Comparison of ENCODE assay signal across 8 mouse cellular contexts in the genomic region with DNA sequence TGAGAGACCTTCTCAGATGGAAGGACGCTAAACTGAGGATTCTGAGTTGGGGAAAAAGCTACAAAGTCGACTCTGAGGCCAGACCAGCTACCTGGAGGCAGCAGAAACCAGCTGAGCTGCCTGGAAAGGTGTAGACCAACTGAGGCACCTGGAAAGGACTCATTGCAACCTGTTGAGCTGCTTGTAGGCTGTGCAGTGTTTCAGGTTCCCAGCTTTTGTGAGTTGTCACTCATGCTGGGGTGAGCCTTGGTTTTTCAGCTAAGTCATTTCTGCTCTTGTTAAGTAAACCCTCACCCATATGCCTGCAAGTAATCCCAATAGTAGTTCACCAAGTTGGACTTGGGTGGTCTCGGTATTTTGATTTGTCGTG. TPM values are rescaled to one million over a fixed set of nuclear protein-coding genes. Genes with fewer than 3 reads are reported as not detected.
A peak's percentile ranks its signal among the peaks of the same experiment; 100 is the strongest.
DNase-seq lines count a peak whose midpoint lies in the region; ATAC-seq and TF ChIP-seq lines count a peak whose summit lies in the region.

No protein-coding gene starts in this region.

- no peaks in the 10 kb centered on the region for H3K27me3 ChIP-seq in heart, embryonic 11.5 days (ENCODE audit: control insufficient read depth, insufficient read depth, low read length)
- H3K27me3 ChIP-seq in E14TG2a.4 (ENCODE audit: insufficient read depth, low read length) = no peaks in the 10 kb centered on the region

- no peak for TF ChIP-seq CTCF in E14TG2a.4 (conservative IDR thresholded peaks at IDR 0.05; ENCODE audit: low read length)
- TF ChIP-seq CTCF in embryonic fibroblast, embryonic 13.5 days (IDR thresholded peaks at IDR 0.05; ENCODE audit: borderline replicate concordance, insufficient read depth, low read length) = no peak

- H3K4me3 ChIP-seq in heart, embryonic 11.5 days (ENCODE audit: low read depth, low read length) = peak overlapping the region; percentile 96
- H3K4me3 ChIP-seq in E14TG2a.4 (replicated peaks; ENCODE audit: low read length) = peak overlapping the region; percentile 89
- H3K4me3 ChIP-seq in embryonic fibroblast, embryonic 13.5 days (ENCODE audit: insufficient read depth, low read length) = peak overlapping the region; percentile 90

- peaks cover 6% of the 10 kb centered on the region for H3K4me1 ChIP-seq in heart, embryonic 11.5 days (ENCODE audit: control insufficient read depth, insufficient read depth, low read length)
- peaks cover 60% of the 10 kb centered on the region for H3K4me1 ChIP-seq in E14TG2a.4 (replicated peaks; ENCODE audit: low read depth, low read length)
- H3K4me1 ChIP-seq in embryonic fibroblast, embryonic 13.5 days (ENCODE audit: control insufficient read depth, insufficient read depth, low read length) = no peaks in the 10 kb centered on the region

- H3K9ac ChIP-seq in heart, embryonic 11.5 days (ENCODE audit: low read depth, low read length) = peak overlapping the region; percentile 93

- ATAC-seq in heart, embryonic 11.5 days (replicated peaks; ENCODE audit: insufficient number of reproducible peaks, low FRiP score, low TSS enrichment) = 0 out of 2 replicates have a peak, but pooled peaks have one; percentile 10

- no peak for TF ChIP-seq POLR2A in embryonic fibroblast, embryonic 13.5 days (IDR thresholded peaks at IDR 0.05; ENCODE audit: low read depth, low read length)

- no peaks in the 10 kb centered on the region for H3K9me3 ChIP-seq in heart, embryonic 11.5 days (replicated peaks; ENCODE audit: control insufficient read depth, low read length)
- H3K9me3 ChIP-seq in E14TG2a.4 (ENCODE audit: low read length) = no peaks in the 10 kb centered on the region

- no peak overlapping the region for H3K27ac ChIP-seq in heart, embryonic 11.5 days (ENCODE audit: low read depth, low read length)
- H3K27ac ChIP-seq in embryonic fibroblast, embryonic 13.5 days (ENCODE audit: insufficient read depth, low read length) = no peak overlapping the region

- H3K4me2 ChIP-seq in heart, embryonic 11.5 days = peak overlapping the region; percentile 76

- peaks cover 1% of the 10 kb centered on the region; the same call in 1 of the 2 replicates for H3K36me3 ChIP-seq in heart, embryonic 11.5 days (ENCODE audit: control insufficient read depth, insufficient read depth, low read length)
- H3K36me3 ChIP-seq in E14TG2a.4 (ENCODE audit: insufficient read depth, low read length) = peaks cover 20% of the 10 kb centered on the region

- DNase-seq in heart, postnatal 25 days (ENCODE audit: low spot score) = no peak
- DNase-seq in kidney, postnatal 14 days = peak; percentile 15
- peak; percentile 16 for DNase-seq in neural tube, embryonic 10.5 days (ENCODE audit: extremely low spot score, low spot score)
- no peak for DNase-seq in spleen, postnatal 4 days (ENCODE audit: low spot score in 2 of 2)
- no peak for DNase-seq in B cell, adult 2 months

- WGBS in heart, embryonic 11.5 days (ENCODE audit: insufficient replicate concordance) = 21% methylated on average over 4 of the region's 4 CpGs

- intact Hi-C loops in heart, postnatal 25 days (cut with DNase I) = no loop called here

RNA-seq across cellular contexts. Expression of a gene that starts 0.5 kb away (rescaled TPM):
- 12.7 and 21.1 TPM in 2 replicates for polyA plus RNA-seq in heart, embryonic 11.5 days (2014; fragmentation: Nextera tagmentation; extraction: Ambion mirVana)
- total RNA-seq in heart, postnatal 25 days (2021) = 10 to 100 TPM in 1 of 2 experiments, 1 to 10 TPM in 1; 8.8 to 11.4 TPM
- 14.0 and 16.1 TPM in 2 replicates for polyA plus RNA-seq in embryonic fibroblast, embryonic 13.5 days (2011; ENCODE audit: insufficient read length, low read depth, missing spikeins)

Comparison
In these comparisons a context has a peak if more than half of its experiments do, and no peak if none do; other contexts are left out.
1. DNase-seq: peak in kidney, postnatal 14 days (single experiment) and neural tube, embryonic 10.5 days (single experiment); none in heart, postnatal 25 days (single experiment), spleen, postnatal 4 days (0 of 2) and B cell, adult 2 months (0 of 2).
2. Peak in every context shown above with its lines, with median percentiles within 50 percentile points of each other: H3K4me3 ChIP-seq.